Mouse (Mus musculus): ENCODE data around the gene Prss43. TPM values are rescaled to one million over a fixed set of nuclear protein-coding genes. Genes with fewer than 3 reads are reported as not detected.

Prss43 gene
- not detected for polyA plus RNA-seq (2014; fragmentation: Illumina TruSeq; extraction: RNeasy Lipid Tissue Mini Kit (QIAGEN cat#74804); ENCODE audit: low read depth, low replicate concordance)

GRCm38 (mm10) chr9:110826390-110826789 is at the start of gene Prss43:
Gene Prss43, plus strand, starts transcription at chr9:110826690.

DNA sequence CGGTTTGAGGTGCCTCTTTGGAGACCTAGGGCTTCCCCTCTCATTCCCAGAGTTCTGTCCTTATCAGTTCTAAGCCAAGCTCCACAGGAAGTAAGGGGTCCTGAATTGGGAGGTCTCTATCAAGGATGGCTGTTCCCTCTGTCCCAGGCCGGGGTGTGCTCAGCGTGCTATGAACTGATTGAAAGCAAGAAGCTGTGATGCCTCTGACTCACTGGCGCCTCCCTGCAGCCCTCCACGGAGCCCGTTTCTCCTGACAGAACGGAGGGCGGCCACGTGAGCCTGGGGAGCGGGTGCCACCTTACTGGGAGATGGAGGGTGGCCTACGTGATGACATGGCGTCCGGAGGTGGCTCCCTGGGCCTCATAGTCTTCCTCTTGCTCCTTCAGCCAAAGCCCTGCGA is 28.6 kb upstream of the Prss43 start, which contains the start of gene Prss42:
Gene Prss42, plus strand, starts transcription at position 301 of the 400 bp plus-strand sequence.

GRCm38 (mm10) chr9:110813789-110814188 is 12.7 kb upstream of the Prss43 start, which contains the start of gene Prss44:
Gene Prss44, plus strand, starts transcription at chr9:110813994.

GRCm38 (mm10) chr9:110834411-110834810 is 7.9 kb downstream of the Prss43 start, which contains the start of gene Prss45:
Gene Prss45, plus strand, starts transcription at chr9:110834588.

GRCm38 (mm10) chr9:110844206-110844605 is 17.7 kb downstream of the Prss43 start, which contains the start of gene Prss46:
Gene Prss46, plus strand, starts transcription at chr9:110844506.

GRCm38 (mm10) chr9:110857781-110858472 is 31.4 kb downstream of the Prss43 start, which contains the start of gene Prss50:
Gene Prss50, plus strand, starts transcription at chr9:110857967.

DNA sequence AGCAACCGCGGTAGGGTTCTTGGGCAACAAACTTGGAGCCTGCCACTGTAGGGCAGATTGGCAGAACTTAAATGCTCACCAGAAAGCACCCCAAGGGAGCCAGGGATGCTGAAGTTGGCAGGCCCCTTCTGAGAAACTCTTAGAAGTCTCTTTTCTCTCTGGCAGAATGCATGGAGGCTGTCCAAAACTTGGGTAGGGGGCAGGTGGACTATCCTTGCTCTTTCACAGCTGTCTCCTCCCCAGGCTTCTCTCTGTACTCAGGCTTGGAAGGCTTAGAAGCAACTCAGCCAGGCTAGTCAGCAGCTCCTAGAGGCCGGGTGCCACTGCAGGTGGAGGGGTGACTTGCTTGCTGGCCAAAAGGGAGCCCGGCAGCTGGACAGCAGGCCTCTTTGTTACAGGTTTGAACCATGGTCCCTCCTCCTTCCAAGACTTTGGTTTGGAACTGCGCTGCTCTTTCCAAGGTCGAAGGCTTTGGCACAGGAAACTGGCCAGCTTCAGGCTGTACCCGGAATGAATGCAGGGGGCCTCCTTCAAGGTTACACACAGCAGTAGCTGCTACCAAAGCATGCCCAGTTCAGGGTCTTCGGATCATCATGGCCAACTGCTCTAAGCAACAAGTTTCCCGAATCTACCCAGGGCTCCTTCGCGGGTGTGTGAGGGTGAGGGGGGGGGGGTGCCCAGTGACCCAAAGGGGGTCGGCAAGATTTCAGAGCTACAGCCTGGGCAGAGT is 52.9 kb downstream of the Prss43 start, which contains the start of gene Als2cl:
Gene Als2cl, plus strand, starts transcription at position 680 of the 730 bp plus-strand sequence.

GRCm38 (mm10) chr9:110879998-110880561 is 53.6 kb downstream of the Prss43 start, which contains the start of gene Tmie:
Gene Tmie, minus strand, starts transcription at chr9:110880113.

Other genes with a start within 250 kb of the Prss43 start
- gene Nradd, start 202.2 kb upstream of the Prss43 start, polyA plus RNA-seq (2014; fragmentation: Illumina TruSeq; extraction: RNeasy Lipid Tissue Mini Kit (QIAGEN cat#74804); ENCODE audit: low read depth, low replicate concordance), result 2.3 TPM
- gene Nbeal2, start 172.5 kb upstream of the Prss43 start, polyA plus RNA-seq (2014; fragmentation: Illumina TruSeq; extraction: RNeasy Lipid Tissue Mini Kit (QIAGEN cat#74804); ENCODE audit: low read depth, low replicate concordance), result 9.7 TPM
- gene Ccdc12, start 170.2 kb upstream of the Prss43 start, polyA plus RNA-seq (2014; fragmentation: Illumina TruSeq; extraction: RNeasy Lipid Tissue Mini Kit (QIAGEN cat#74804); ENCODE audit: low read depth, low replicate concordance), result 89.4 TPM
- 10,021 TPM for gene Myl3, start 84.8 kb upstream of the Prss43 start, polyA plus RNA-seq (2014; fragmentation: Illumina TruSeq; extraction: RNeasy Lipid Tissue Mini Kit (QIAGEN cat#74804); ENCODE audit: low read depth, low replicate concordance)
- gene Pth1r, start 79.5 kb upstream of the Prss43 start, polyA plus RNA-seq (2014; fragmentation: Illumina TruSeq; extraction: RNeasy Lipid Tissue Mini Kit (QIAGEN cat#74804); ENCODE audit: low read depth, low replicate concordance), result 7.8 TPM
- gene Prss42, start 28.5 kb upstream of the Prss43 start, polyA plus RNA-seq (2014; fragmentation: Illumina TruSeq; extraction: RNeasy Lipid Tissue Mini Kit (QIAGEN cat#74804); ENCODE audit: low read depth, low replicate concordance), result not detected
- not detected for gene Prss44, start 12.7 kb upstream of the Prss43 start, polyA plus RNA-seq (2014; fragmentation: Illumina TruSeq; extraction: RNeasy Lipid Tissue Mini Kit (QIAGEN cat#74804); ENCODE audit: low read depth, low replicate concordance)
- gene Prss45, start 7.9 kb downstream of the Prss43 start, polyA plus RNA-seq (2014; fragmentation: Illumina TruSeq; extraction: RNeasy Lipid Tissue Mini Kit (QIAGEN cat#74804); ENCODE audit: low read depth, low replicate concordance), result not detected
- gene Prss46, start 17.8 kb downstream of the Prss43 start, polyA plus RNA-seq (2014; fragmentation: Illumina TruSeq; extraction: RNeasy Lipid Tissue Mini Kit (QIAGEN cat#74804); ENCODE audit: low read depth, low replicate concordance), result not detected
- gene Prss50, start 31.3 kb downstream of the Prss43 start, polyA plus RNA-seq (2014; fragmentation: Illumina TruSeq; extraction: RNeasy Lipid Tissue Mini Kit (QIAGEN cat#74804); ENCODE audit: low read depth, low replicate concordance), result not detected
- gene Als2cl, start 53.2 kb downstream of the Prss43 start, polyA plus RNA-seq (2014; fragmentation: Illumina TruSeq; extraction: RNeasy Lipid Tissue Mini Kit (QIAGEN cat#74804); ENCODE audit: low read depth, low replicate concordance), result 16.9 TPM
- gene Tmie, start 53.4 kb downstream of the Prss43 start, polyA plus RNA-seq (2014; fragmentation: Illumina TruSeq; extraction: RNeasy Lipid Tissue Mini Kit (QIAGEN cat#74804); ENCODE audit: low read depth, low replicate concordance), result 2.2 TPM
- gene Fam240a, start 90.2 kb downstream of the Prss43 start, polyA plus RNA-seq (2014; fragmentation: Illumina TruSeq; extraction: RNeasy Lipid Tissue Mini Kit (QIAGEN cat#74804); ENCODE audit: low read depth, low replicate concordance), result not detected
- gene Tdgf1, start 119.5 kb downstream of the Prss43 start, polyA plus RNA-seq (2014; fragmentation: Illumina TruSeq; extraction: RNeasy Lipid Tissue Mini Kit (QIAGEN cat#74804); ENCODE audit: low read depth, low replicate concordance), result not detected
- 288 TPM for gene Lrrc2, start 124.9 kb downstream of the Prss43 start, polyA plus RNA-seq (2014; fragmentation: Illumina TruSeq; extraction: RNeasy Lipid Tissue Mini Kit (QIAGEN cat#74804); ENCODE audit: low read depth, low replicate concordance)
- gene Rtp3, start 163.9 kb downstream of the Prss43 start, polyA plus RNA-seq (2014; fragmentation: Illumina TruSeq; extraction: RNeasy Lipid Tissue Mini Kit (QIAGEN cat#74804); ENCODE audit: low read depth, low replicate concordance), result 5.5 TPM
- not detected for gene Ltf, start 192.6 kb downstream of the Prss43 start, polyA plus RNA-seq (2014; fragmentation: Illumina TruSeq; extraction: RNeasy Lipid Tissue Mini Kit (QIAGEN cat#74804); ENCODE audit: low read depth, low replicate concordance)
- gene Ccrl2, start 230.8 kb downstream of the Prss43 start, polyA plus RNA-seq (2014; fragmentation: Illumina TruSeq; extraction: RNeasy Lipid Tissue Mini Kit (QIAGEN cat#74804); ENCODE audit: low read depth, low replicate concordance), result 16.8 TPM

Data from heart, adult 10 weeks (tissue).